Mouse (Mus musculus): ENCODE measurements around the gene Gm9903.
A peak's percentile ranks its signal among the peaks of the same experiment; 100 is the strongest.

Gm9903 gene

GRCm38 (mm10) chr5:33629301-33629987 is at the start of gene Gm9903, which contains the start of gene Fam53a:
Gene Gm9903 (plus strand): TSS chr5:33629925.
Gene Fam53a (minus strand): TSS chr5:33629635.
- DNase-seq (ENCODE audit: low spot score in 2 of 2) = peak; percentile 100

- DNase-seq (ENCODE audit: low spot score in 2 of 2) = no peak
Measured at GRCm38 (mm10) chr5:33580336-33580735, 49.4 kb upstream of the Gm9903 start.

GRCm38 (mm10) chr5:33587498-33588058 is 42.1 kb upstream of the Gm9903 start:
- no peak for DNase-seq (ENCODE audit: low spot score in 2 of 2)

- peak in 1 of 2 experiments; percentile 26 for DNase-seq (ENCODE audit: low spot score in 2 of 2)
Measured at GRCm38 (mm10) chr5:33588066-33588465, 41.7 kb upstream of the Gm9903 start.

- peak; percentile 63 to 81 for DNase-seq (ENCODE audit: low spot score in 2 of 2)
Measured at GRCm38 (mm10) chr5:33589221-33589888, 40.4 kb upstream of the Gm9903 start.

- no peak for DNase-seq (ENCODE audit: low spot score in 2 of 2)
Measured at GRCm38 (mm10) chr5:33593620-33594019, 36.1 kb upstream of the Gm9903 start.

GRCm38 (mm10) chr5:33605314-33605713 is 24.4 kb upstream of the Gm9903 start:
- DNase-seq (ENCODE audit: low spot score in 2 of 2) = no peak

- DNase-seq (ENCODE audit: low spot score in 2 of 2) = peak in 1 of 2 experiments; percentile 39
Measured at GRCm38 (mm10) chr5:33606631-33607030, 23.1 kb upstream of the Gm9903 start.

- DNase-seq (ENCODE audit: low spot score in 2 of 2) = no peak
Measured at GRCm38 (mm10) chr5:33607434-33607833, 22.3 kb upstream of the Gm9903 start.

GRCm38 (mm10) chr5:33609226-33609625 is 20.5 kb upstream of the Gm9903 start:
- no peak for DNase-seq (ENCODE audit: low spot score in 2 of 2)

GRCm38 (mm10) chr5:33611795-33612194 is 17.9 kb upstream of the Gm9903 start:
- DNase-seq (ENCODE audit: low spot score in 2 of 2) = no peak

- DNase-seq (ENCODE audit: low spot score in 2 of 2) = no peak
Measured at GRCm38 (mm10) chr5:33614391-33614790, 15.3 kb upstream of the Gm9903 start.

- DNase-seq (ENCODE audit: low spot score in 2 of 2) = no peak
Measured at GRCm38 (mm10) chr5:33622671-33623070, 7.1 kb upstream of the Gm9903 start.

GRCm38 (mm10) chr5:33623766-33624165 is 6.0 kb upstream of the Gm9903 start:
- no peak for DNase-seq (ENCODE audit: low spot score in 2 of 2)

- no peak for DNase-seq (ENCODE audit: low spot score in 2 of 2)
Measured at GRCm38 (mm10) chr5:33627968-33628367, 1.8 kb upstream of the Gm9903 start.

- DNase-seq (ENCODE audit: low spot score in 2 of 2) = peak in 1 of 2 experiments; percentile 43
Measured at GRCm38 (mm10) chr5:33628820-33629300, 865 bp upstream of the Gm9903 start.

- no peak for DNase-seq (ENCODE audit: low spot score in 2 of 2)
Measured at GRCm38 (mm10) chr5:33630061-33630460, 336 bp downstream of the Gm9903 start.

GRCm38 (mm10) chr5:33630615-33631014 is 890 bp downstream of the Gm9903 start:
- no peak for DNase-seq (ENCODE audit: low spot score in 2 of 2)

- DNase-seq (ENCODE audit: low spot score in 2 of 2) = no peak
Measured at GRCm38 (mm10) chr5:33632526-33632925, 2.8 kb downstream of the Gm9903 start.

- DNase-seq (ENCODE audit: low spot score in 2 of 2) = no peak
Measured at GRCm38 (mm10) chr5:33635361-33635760, 5.6 kb downstream of the Gm9903 start.

GRCm38 (mm10) chr5:33637606-33638350 is 8.1 kb downstream of the Gm9903 start:
- no peak for DNase-seq (ENCODE audit: low spot score in 2 of 2)

GRCm38 (mm10) chr5:33638826-33639225 is 9.1 kb downstream of the Gm9903 start:
- DNase-seq (ENCODE audit: low spot score in 2 of 2) = no peak

Measured in cerebellum, postnatal 4 days (tissue).